Mouse (Mus musculus): ENCODE results near the gene 4933421I07Rik. TPM values are rescaled to one million over a fixed set of nuclear protein-coding genes. Genes with fewer than 3 reads are reported as not detected.

4933421I07Rik gene
- not detected in 2 replicates for polyA plus RNA-seq (2014; fragmentation: Nextera tagmentation; extraction: Ambion mirVana)

DNA sequence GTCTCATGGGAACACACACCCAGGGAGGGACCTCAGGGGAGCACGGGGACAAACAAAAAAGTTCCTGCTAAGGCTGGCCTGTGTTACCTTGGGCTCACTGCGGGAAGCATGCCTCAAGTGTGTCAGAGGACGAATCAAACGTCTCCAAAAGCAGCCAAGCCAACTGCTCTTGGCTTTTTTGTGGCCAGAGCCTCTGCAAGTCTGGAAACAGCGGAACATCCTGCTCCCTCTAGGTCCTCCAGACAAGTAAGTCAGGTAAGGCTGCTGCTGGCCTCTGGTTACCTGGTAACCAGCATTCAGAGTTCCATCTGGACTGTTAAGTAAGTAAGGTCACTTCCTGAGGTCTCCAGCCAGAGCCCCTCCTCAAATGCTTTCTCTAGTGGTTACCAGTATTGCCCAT is at the start of gene 4933421I07Rik:
TSS of gene 4933421I07Rik (minus strand) at position 271 of the 400 bp plus-strand sequence.
- no peak for ATAC-seq (ENCODE audit: low FRiP score)
- Histone ChIP-seq H3K4me1 (ENCODE audit: control insufficient read depth, insufficient read depth, low read length) (no peaks in the 10 kb centered on the region), H3K36me3 (ENCODE audit: control insufficient read depth, insufficient read depth, low read length) (no peaks in the 10 kb centered on the region), H3K4me2 (no peak within 1 kb of the TSS), H3K9me3 (ENCODE audit: control insufficient read depth, low read length) (peaks cover 34% of the 10 kb centered on the region; the same call in 1 of the 2 replicates), H3K27me3 (ENCODE audit: control insufficient read depth, insufficient read depth, low read length) (no peaks in the 10 kb centered on the region), H3K9ac (ENCODE audit: low read length) (no peak within 1 kb of the TSS), H3K4me3 (ENCODE audit: low read depth, low read length) (no peak within 1 kb of the TSS), H3K27ac (ENCODE audit: low read depth, low read length) (no peak within 1 kb of the TSS)
- WGBS, result 75% methylated on average over 5 of the region's 5 CpGs
- no peak for DNase-seq (ENCODE audit: low spot score, missing footprints)

DNA sequence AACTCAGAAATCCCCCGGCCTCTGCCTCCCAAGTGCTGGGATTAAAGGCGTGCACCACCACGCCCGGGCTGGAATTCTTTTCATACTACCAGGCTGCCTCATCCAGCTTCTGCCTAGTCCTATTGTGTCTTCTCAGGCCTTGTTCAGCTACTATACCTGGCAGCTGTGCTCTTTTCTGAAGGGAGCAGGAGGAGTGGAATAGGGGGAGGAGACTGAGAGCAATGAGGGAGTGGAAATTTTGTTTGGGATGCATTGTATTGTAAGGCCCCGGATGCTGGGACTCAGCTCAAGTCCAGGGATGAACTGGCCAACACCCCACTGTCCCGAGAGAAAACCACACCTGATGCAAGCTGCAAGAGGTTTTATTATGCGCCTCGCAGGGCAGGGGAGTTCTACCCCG is 49.4 kb upstream of the 4933421I07Rik start:
- no peak overlapping the region for H3K9ac ChIP-seq (ENCODE audit: low read length)
- peaks cover 10% of the 10 kb centered on the region; the same call in 1 of the 2 replicates for H3K36me3 ChIP-seq (ENCODE audit: control insufficient read depth, insufficient read depth, low read length)
- H3K4me2 ChIP-seq, result no peak overlapping the region
- peaks cover 12% of the 10 kb centered on the region; the same call in 1 of the 2 replicates for H3K9me3 ChIP-seq (ENCODE audit: control insufficient read depth, low read length)
- no peaks in the 10 kb centered on the region for H3K27me3 ChIP-seq (ENCODE audit: control insufficient read depth, insufficient read depth, low read length)
- no peak for DNase-seq (ENCODE audit: low spot score, missing footprints)
- ATAC-seq (ENCODE audit: low FRiP score), result no peak
- 92% methylated on average over 9 of the region's 9 CpGs for WGBS
- no peaks in the 10 kb centered on the region for H3K4me1 ChIP-seq (ENCODE audit: control insufficient read depth, insufficient read depth, low read length)
- no peak overlapping the region for H3K27ac ChIP-seq (ENCODE audit: low read depth, low read length)
- H3K4me3 ChIP-seq (ENCODE audit: low read depth, low read length), result no peak overlapping the region

DNA sequence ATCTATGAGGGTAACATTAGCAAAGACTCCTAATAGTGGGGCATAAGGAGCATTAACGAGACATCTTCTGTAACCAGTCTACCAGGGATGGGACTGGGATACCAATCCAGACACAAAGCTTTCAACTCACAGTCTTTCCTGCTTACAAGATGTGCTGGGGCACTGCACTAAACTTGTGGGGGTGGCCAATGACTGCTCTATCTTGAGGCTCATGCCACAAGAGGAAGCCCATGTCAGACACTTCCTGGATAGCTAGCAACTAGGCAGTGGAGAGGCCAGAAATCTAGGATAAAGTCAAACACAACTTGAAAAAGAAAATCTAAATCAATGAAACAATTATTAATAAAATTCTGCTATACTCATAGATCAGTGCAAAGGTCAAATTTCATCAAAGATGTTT is 48.3 kb upstream of the 4933421I07Rik start:
- Histone ChIP-seq H3K36me3 (ENCODE audit: control insufficient read depth, insufficient read depth, low read length) (peaks cover 10% of the 10 kb centered on the region; the same call in 1 of the 2 replicates), H3K9ac (ENCODE audit: low read length) (no peak overlapping the region), H3K27ac (ENCODE audit: low read depth, low read length) (no peak overlapping the region), H3K9me3 (ENCODE audit: control insufficient read depth, low read length) (peaks cover 12% of the 10 kb centered on the region; the same call in 1 of the 2 replicates), H3K27me3 (ENCODE audit: control insufficient read depth, insufficient read depth, low read length) (no peaks in the 10 kb centered on the region), H3K4me1 (ENCODE audit: control insufficient read depth, insufficient read depth, low read length) (no peaks in the 10 kb centered on the region), H3K4me3 (ENCODE audit: low read depth, low read length) (no peak overlapping the region), H3K4me2 (no peak overlapping the region)
- DNase-seq (ENCODE audit: low spot score, missing footprints) (no peak), ATAC-seq (ENCODE audit: low FRiP score) (no peak)
- WGBS, result 96% methylated on average over 1 of the region's 1 CpGs

GRCm38 (mm10) chr7:42490859-42491258 is 42.9 kb upstream of the 4933421I07Rik start:
- peaks cover 12% of the 10 kb centered on the region; the same call in 1 of the 2 replicates for H3K9me3 ChIP-seq (ENCODE audit: control insufficient read depth, low read length)
- ATAC-seq (ENCODE audit: low FRiP score) (no peak), DNase-seq (ENCODE audit: low spot score, missing footprints) (no peak)
- no peak overlapping the region for H3K9ac ChIP-seq (ENCODE audit: low read length)
- H3K27ac ChIP-seq (ENCODE audit: low read depth, low read length), result no peak overlapping the region
- no peak overlapping the region for H3K4me2 ChIP-seq
- peaks cover 7% of the 10 kb centered on the region; the same call in 1 of the 2 replicates for H3K36me3 ChIP-seq (ENCODE audit: control insufficient read depth, insufficient read depth, low read length)
- WGBS, result 90% methylated on average over 5 of the region's 5 CpGs
- H3K4me3 ChIP-seq (ENCODE audit: low read depth, low read length), result no peak overlapping the region
- no peaks in the 10 kb centered on the region for H3K4me1 ChIP-seq (ENCODE audit: control insufficient read depth, insufficient read depth, low read length)
- H3K27me3 ChIP-seq (ENCODE audit: control insufficient read depth, insufficient read depth, low read length), result no peaks in the 10 kb centered on the region

DNA sequence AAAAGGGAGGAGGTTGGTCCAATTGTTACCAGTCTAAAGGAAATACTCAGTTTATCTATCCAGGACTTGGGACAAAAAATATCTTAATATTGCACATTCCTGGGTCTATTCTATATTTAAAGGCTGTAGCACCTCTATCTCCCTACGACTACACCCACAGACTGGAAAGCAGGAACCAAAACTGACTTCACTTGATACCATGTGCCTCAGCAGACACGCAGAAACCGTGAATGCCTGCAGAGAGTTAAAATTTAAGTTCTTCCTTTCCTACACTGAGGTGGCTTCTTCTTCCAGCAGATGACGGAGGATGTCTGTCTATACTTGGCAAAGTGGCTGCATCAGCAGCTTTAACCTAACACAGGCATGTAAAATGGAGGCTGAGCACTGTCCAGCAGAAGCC is 42.4 kb upstream of the 4933421I07Rik start:
- Histone ChIP-seq H3K9me3 (ENCODE audit: control insufficient read depth, low read length) (peaks cover 12% of the 10 kb centered on the region; the same call in 1 of the 2 replicates), H3K4me1 (ENCODE audit: control insufficient read depth, insufficient read depth, low read length) (no peaks in the 10 kb centered on the region), H3K36me3 (ENCODE audit: control insufficient read depth, insufficient read depth, low read length) (peaks cover 9% of the 10 kb centered on the region; the same call in 1 of the 2 replicates), H3K4me2 (no peak overlapping the region), H3K27ac (ENCODE audit: low read depth, low read length) (no peak overlapping the region), H3K27me3 (ENCODE audit: control insufficient read depth, insufficient read depth, low read length) (no peaks in the 10 kb centered on the region), H3K9ac (ENCODE audit: low read length) (no peak overlapping the region), H3K4me3 (ENCODE audit: low read depth, low read length) (no peak overlapping the region)
- WGBS, result 93% methylated on average over 4 of the region's 4 CpGs
- ATAC-seq (ENCODE audit: low FRiP score) (no peak), DNase-seq (ENCODE audit: low spot score, missing footprints) (no peak)

DNA sequence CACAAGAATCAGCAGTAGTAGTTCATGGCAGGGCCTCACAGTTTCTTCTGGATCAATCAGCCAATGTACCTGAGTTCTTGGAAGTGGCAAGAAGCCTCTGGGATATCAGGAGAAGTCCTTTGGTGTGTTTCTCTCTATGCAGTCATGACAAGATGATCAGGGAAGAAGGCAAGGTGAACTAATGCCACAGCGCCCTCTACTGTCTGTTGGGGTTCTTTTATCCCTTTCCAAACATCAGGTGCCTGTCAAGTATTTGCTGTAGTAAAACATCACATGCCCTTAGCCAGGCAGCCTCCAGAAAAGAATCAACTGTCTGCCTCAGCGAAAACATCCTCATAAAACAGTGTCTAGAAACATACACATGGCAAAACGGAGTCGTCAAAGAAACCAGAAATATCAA is 6.7 kb upstream of the 4933421I07Rik start:
- H3K9ac ChIP-seq (ENCODE audit: low read length), result no peak overlapping the region
- H3K27ac ChIP-seq (ENCODE audit: low read depth, low read length), result no peak overlapping the region
- no peak for ATAC-seq (ENCODE audit: low FRiP score)
- peaks cover 9% of the 10 kb centered on the region; the same call in 1 of the 2 replicates for H3K9me3 ChIP-seq (ENCODE audit: control insufficient read depth, low read length)
- H3K4me3 ChIP-seq (ENCODE audit: low read depth, low read length), result no peak overlapping the region
- 65% methylated on average over 4 of the region's 4 CpGs for WGBS
- H3K36me3 ChIP-seq (ENCODE audit: control insufficient read depth, insufficient read depth, low read length), result no peaks in the 10 kb centered on the region
- H3K4me2 ChIP-seq, result no peak overlapping the region
- H3K27me3 ChIP-seq (ENCODE audit: control insufficient read depth, insufficient read depth, low read length), result no peaks in the 10 kb centered on the region
- no peak for DNase-seq (ENCODE audit: low spot score, missing footprints)
- no peaks in the 10 kb centered on the region for H3K4me1 ChIP-seq (ENCODE audit: control insufficient read depth, insufficient read depth, low read length)

DNA sequence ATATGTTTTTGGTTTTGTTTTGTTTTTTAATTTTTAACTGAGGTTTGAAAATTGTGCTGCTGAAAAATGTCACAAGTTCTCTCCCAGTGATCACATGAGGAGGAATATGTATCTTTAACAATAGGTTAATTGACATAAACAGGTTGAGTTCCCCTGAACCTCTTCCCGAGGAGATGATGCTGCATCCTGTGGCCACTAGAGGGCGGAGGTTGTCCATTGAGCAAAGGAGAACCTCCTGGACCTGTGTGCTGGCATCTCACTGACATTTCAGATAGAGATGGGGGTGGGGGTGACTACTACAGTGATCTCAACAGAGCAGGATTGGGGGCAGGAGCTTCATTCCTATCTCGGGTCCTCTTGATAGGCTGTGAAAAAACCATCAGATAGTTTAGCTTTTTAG is 2.7 kb upstream of the 4933421I07Rik start:
- Histone ChIP-seq H3K27me3 (ENCODE audit: control insufficient read depth, insufficient read depth, low read length) (no peaks in the 10 kb centered on the region), H3K4me3 (ENCODE audit: low read depth, low read length) (no peak overlapping the region), H3K4me1 (ENCODE audit: control insufficient read depth, insufficient read depth, low read length) (no peaks in the 10 kb centered on the region), H3K9ac (ENCODE audit: low read length) (no peak overlapping the region), H3K9me3 (ENCODE audit: control insufficient read depth, low read length) (peaks cover 27% of the 10 kb centered on the region; the same call in 1 of the 2 replicates), H3K27ac (ENCODE audit: low read depth, low read length) (no peak overlapping the region), H3K4me2 (no peak overlapping the region), H3K36me3 (ENCODE audit: control insufficient read depth, insufficient read depth, low read length) (no peaks in the 10 kb centered on the region)
- ATAC-seq (ENCODE audit: low FRiP score) (no peak), DNase-seq (ENCODE audit: low spot score, missing footprints) (no peak)
- WGBS, result 32% methylated on average over 3 of the region's 3 CpGs

- no peaks in the 10 kb centered on the region for H3K36me3 ChIP-seq (ENCODE audit: control insufficient read depth, insufficient read depth, low read length)
- no peak overlapping the region for H3K9ac ChIP-seq (ENCODE audit: low read length)
- no peak for ATAC-seq (ENCODE audit: low FRiP score)
- no peak overlapping the region for H3K4me2 ChIP-seq
- no peaks in the 10 kb centered on the region for H3K4me1 ChIP-seq (ENCODE audit: control insufficient read depth, insufficient read depth, low read length)
- peaks cover 34% of the 10 kb centered on the region; the same call in 1 of the 2 replicates for H3K9me3 ChIP-seq (ENCODE audit: control insufficient read depth, low read length)
- H3K27me3 ChIP-seq (ENCODE audit: control insufficient read depth, insufficient read depth, low read length), result no peaks in the 10 kb centered on the region
- H3K27ac ChIP-seq (ENCODE audit: low read depth, low read length), result no peak overlapping the region
- WGBS, result 90% methylated on average over 9 of the region's 9 CpGs
- no peak for DNase-seq (ENCODE audit: low spot score, missing footprints)
- no peak overlapping the region for H3K4me3 ChIP-seq (ENCODE audit: low read depth, low read length)
These were observed 568 bp downstream of the 4933421I07Rik start for GRCm38 (mm10) chr7:42447352-42447751.

Data from midbrain, embryonic 11.5 days (tissue).